Mouse (Mus musculus): ENCODE data around the gene Srrm2. TPM values are rescaled to one million over a fixed set of nuclear protein-coding genes. Genes with fewer than 3 reads are reported as not detected.

Srrm2 gene
- polyA plus RNA-seq (2015; fragmentation: Nextera tagmentation; extraction: Ambion mirVana) = 448 and 501 TPM in 2 replicates

- WGBS = 2% methylated on average over 29 of the region's 29 CpGs
- H3K4me1 ChIP-seq = peaks cover 10% of the 10 kb centered on the region
- H3K9me3 ChIP-seq = no peaks in the 10 kb centered on the region
- peak within 1 kb of the TSS; percentile 67 for H3K4me2 ChIP-seq
- H3K9ac ChIP-seq = peak within 1 kb of the TSS; percentile 38; the same call in 1 of the 2 replicates
- H3K27me3 ChIP-seq (replicated peaks) = no peaks in the 10 kb centered on the region
- peak; percentile 53; the same call in 1 of the 2 replicates for ATAC-seq (ENCODE audit: insufficient read depth, low FRiP score, low read depth)
- peak within 1 kb of the TSS; percentile 62 for H3K27ac ChIP-seq
- H3K36me3 ChIP-seq = no peaks in the 10 kb centered on the region
- H3K4me3 ChIP-seq (replicated peaks) = peak within 1 kb of the TSS; percentile 46
These were observed at the start of gene Srrm2 for GRCm38 (mm10) chr17:23790269-23791078. Srrm2 (plus strand) TSS chr17:23790532.

GRCm38 (mm10) chr17:23740598-23741021, 49.7 kb upstream of the Srrm2 start, which contains the start of gene Paqr4:
Paqr4 (minus strand) TSS chr17:23740867.
- WGBS = 7% methylated on average over 13 of the region's 13 CpGs
- H3K27ac ChIP-seq = peak within 1 kb of the TSS; percentile 67; the same call in 1 of the 2 replicates
- H3K4me2 ChIP-seq = peak within 1 kb of the TSS; percentile 98
- H3K4me3 ChIP-seq (replicated peaks) = peak within 1 kb of the TSS; percentile 71
- H3K9me3 ChIP-seq = no peaks in the 10 kb centered on the region
- ATAC-seq (ENCODE audit: insufficient read depth, low FRiP score, low read depth) = peak; percentile 56
- peak within 1 kb of the TSS; percentile 35 for H3K9ac ChIP-seq
- H3K36me3 ChIP-seq = no peaks in the 10 kb centered on the region
- H3K4me1 ChIP-seq = peaks cover 32% of the 10 kb centered on the region
- H3K27me3 ChIP-seq (replicated peaks) = peaks cover 46% of the 10 kb centered on the region

- no peaks in the 10 kb centered on the region for H3K36me3 ChIP-seq
- peaks cover 41% of the 10 kb centered on the region for H3K4me1 ChIP-seq
- H3K9ac ChIP-seq = no peak overlapping the region
- 0 out of 2 replicates have a peak overlapping the region, but pooled peaks have one; percentile 40 for H3K4me2 ChIP-seq
- H3K27me3 ChIP-seq (replicated peaks) = peaks cover 56% of the 10 kb centered on the region
- no peak overlapping the region for H3K4me3 ChIP-seq (replicated peaks)
- 49% methylated on average over 38 of the region's 38 CpGs for WGBS
- H3K27ac ChIP-seq = no peak overlapping the region
- H3K9me3 ChIP-seq = no peaks in the 10 kb centered on the region
- ATAC-seq (ENCODE audit: insufficient read depth, low FRiP score, low read depth) = no peak
These were observed 48.7 kb upstream of the Srrm2 start for GRCm38 (mm10) chr17:23741359-23742209.

- 7% methylated on average over 44 of the region's 44 CpGs for WGBS
- no peak overlapping the region for H3K27ac ChIP-seq
- no peaks in the 10 kb centered on the region for H3K36me3 ChIP-seq
- H3K9ac ChIP-seq = no peak overlapping the region
- H3K4me3 ChIP-seq (replicated peaks) = peak overlapping the region; percentile 22
- H3K4me1 ChIP-seq = peaks cover 41% of the 10 kb centered on the region
- H3K9me3 ChIP-seq = no peaks in the 10 kb centered on the region
- H3K4me2 ChIP-seq = peak overlapping the region; percentile 40
- peaks cover 61% of the 10 kb centered on the region for H3K27me3 ChIP-seq (replicated peaks)
- ATAC-seq (ENCODE audit: insufficient read depth, low FRiP score, low read depth) = no peak
These were observed 48.0 kb upstream of the Srrm2 start for GRCm38 (mm10) chr17:23742210-23742793.

- Histone ChIP-seq H3K4me2 (peak overlapping the region; percentile 40), H3K4me3 (replicated peaks) (0 out of 2 replicates have a peak overlapping the region, but pooled peaks have one; percentile 22), H3K9me3 (no peaks in the 10 kb centered on the region), H3K4me1 (peaks cover 41% of the 10 kb centered on the region), H3K9ac (no peak overlapping the region), H3K36me3 (no peaks in the 10 kb centered on the region), H3K27me3 (replicated peaks) (peaks cover 61% of the 10 kb centered on the region), H3K27ac (no peak overlapping the region)
- ATAC-seq (ENCODE audit: insufficient read depth, low FRiP score, low read depth) = no peak
- WGBS = 62% methylated on average over 12 of the region's 12 CpGs
These were observed 47.4 kb upstream of the Srrm2 start for GRCm38 (mm10) chr17:23742941-23743340.

GRCm38 (mm10) chr17:23744076-23744475, 46.3 kb upstream of the Srrm2 start:
- WGBS = 33% methylated on average over 8 of the region's 8 CpGs
- H3K4me1 ChIP-seq = peaks cover 39% of the 10 kb centered on the region
- no peak overlapping the region for H3K4me2 ChIP-seq
- H3K4me3 ChIP-seq (replicated peaks) = no peak overlapping the region
- H3K27me3 ChIP-seq (replicated peaks) = peaks cover 61% of the 10 kb centered on the region
- ATAC-seq (ENCODE audit: insufficient read depth, low FRiP score, low read depth) = no peak
- no peaks in the 10 kb centered on the region for H3K9me3 ChIP-seq
- H3K27ac ChIP-seq = no peak overlapping the region
- no peak overlapping the region for H3K9ac ChIP-seq
- H3K36me3 ChIP-seq = no peaks in the 10 kb centered on the region

GRCm38 (mm10) chr17:23744651-23745050, 45.7 kb upstream of the Srrm2 start:
- ATAC-seq (ENCODE audit: insufficient read depth, low FRiP score, low read depth) = no peak
- Histone ChIP-seq H3K36me3 (no peaks in the 10 kb centered on the region), H3K9ac (no peak overlapping the region), H3K4me1 (peaks cover 37% of the 10 kb centered on the region), H3K27me3 (replicated peaks) (peaks cover 61% of the 10 kb centered on the region), H3K4me3 (replicated peaks) (peak overlapping the region; percentile 31; the same call in 1 of the 2 replicates), H3K9me3 (no peaks in the 10 kb centered on the region), H3K27ac (no peak overlapping the region), H3K4me2 (peak overlapping the region; percentile 65)
- 6% methylated on average over 14 of the region's 14 CpGs for WGBS

- Histone ChIP-seq H3K4me2 (peak within 1 kb of the TSS; percentile 65), H3K4me3 (replicated peaks) (peak within 1 kb of the TSS; percentile 31), H3K27me3 (replicated peaks) (peaks cover 61% of the 10 kb centered on the region), H3K4me1 (peaks cover 33% of the 10 kb centered on the region), H3K9me3 (no peaks in the 10 kb centered on the region), H3K36me3 (no peaks in the 10 kb centered on the region), H3K27ac (no peak within 1 kb of the TSS), H3K9ac (0 out of 2 replicates have a peak within 1 kb of the TSS, but pooled peaks have one; percentile 16)
- ATAC-seq (ENCODE audit: insufficient read depth, low FRiP score, low read depth) = no peak
- WGBS = under 1% methylated on average over 42 of the region's 45 CpGs
These were observed 44.8 kb upstream of the Srrm2 start, which contains the start of gene Kremen2 for GRCm38 (mm10) chr17:23745301-23746251. Kremen2 (minus strand) TSS chr17:23745833.

- no peak for ATAC-seq (ENCODE audit: insufficient read depth, low FRiP score, low read depth)
- Histone ChIP-seq H3K27me3 (replicated peaks) (peaks cover 56% of the 10 kb centered on the region), H3K27ac (no peak overlapping the region), H3K36me3 (no peaks in the 10 kb centered on the region), H3K4me1 (peaks cover 31% of the 10 kb centered on the region), H3K9me3 (no peaks in the 10 kb centered on the region), H3K9ac (no peak overlapping the region), H3K4me3 (replicated peaks) (peak overlapping the region; percentile 31; the same call in 1 of the 2 replicates), H3K4me2 (peak overlapping the region; percentile 65)
- WGBS = 13% methylated on average over 12 of the region's 12 CpGs
These were observed 44.0 kb upstream of the Srrm2 start for GRCm38 (mm10) chr17:23746311-23746710.

GRCm38 (mm10) chr17:23746767-23747166, 43.6 kb upstream of the Srrm2 start:
- H3K27me3 ChIP-seq (replicated peaks) = peaks cover 51% of the 10 kb centered on the region
- H3K4me2 ChIP-seq = no peak overlapping the region
- peaks cover 31% of the 10 kb centered on the region for H3K4me1 ChIP-seq
- no peak overlapping the region for H3K27ac ChIP-seq
- no peaks in the 10 kb centered on the region for H3K9me3 ChIP-seq
- H3K9ac ChIP-seq = no peak overlapping the region
- no peak overlapping the region for H3K4me3 ChIP-seq (replicated peaks)
- peaks cover 2% of the 10 kb centered on the region; the same call in 1 of the 2 replicates for H3K36me3 ChIP-seq
- 81% methylated on average over 3 of the region's 3 CpGs for WGBS
- ATAC-seq (ENCODE audit: insufficient read depth, low FRiP score, low read depth) = no peak

All from stomach, embryonic 15.5 days (tissue).